Mouse (Mus musculus) spleen, embryonic (tissue): ENCODE data around the gene H2-M11.

Experiments
- CTCF ChIA-PET: fragments of 350-600 bp; sonication (Branson Sonifier 250); formaldehyde crosslinking; loops from one replicate; lab custom pipeline; 2022; lab: Charles Lee

The H2-M11 gene

GRCm38 (mm10) chr17:36546775-36547174, at the start of gene H2-M11:
H2-M11 (plus strand) TSS chr17:36547075.
- CTCF ChIA-PET, result no interaction called here

GRCm38 (mm10) chr17:36500435-36500834, 46.4 kb upstream of the H2-M11 start:
- CTCF ChIA-PET, result no interaction called here

GRCm38 (mm10) chr17:36503910-36504309, 43.0 kb upstream of the H2-M11 start:
- CTCF ChIA-PET, result no interaction called here
